Comparison of ENCODE assay signal across 9 mouse cellular contexts in genomic region chr16:33585083-33585460, GRCm38 (mm10).
DNase-seq lines count a peak whose midpoint lies in the region; ATAC-seq and TF ChIP-seq lines count a peak whose summit lies in the region.
"Had no signal": no experiment of that assay in that cellular context is flagged by ENCODE, and none has a peak within 500 bp of the region (broad histone marks: within the 10 kb centered on the region; RNA-seq: fewer than 3 reads in every experiment).

No protein-coding gene starts in this region.

- peak overlapping the region; percentile 94 for H3K27ac ChIP-seq in kidney, postnatal 0 days
- peak overlapping the region; percentile 88 for H3K27ac ChIP-seq in embryonic facial prominence, embryonic 13.5 days
- H3K27ac ChIP-seq in hindbrain, postnatal 0 days, result 0 out of 2 replicates have a peak overlapping the region, but pooled peaks have one; percentile 32

- TF ChIP-seq CTCF in kidney, postnatal 0 days (IDR thresholded peaks at IDR 0.05; ENCODE audit: low read depth), result no peak
- no peak for TF ChIP-seq CTCF in hindbrain, postnatal 0 days (IDR thresholded peaks at IDR 0.05; ENCODE audit: low read depth)

- peaks cover 47% of the 10 kb centered on the region for H3K4me1 ChIP-seq in kidney, postnatal 0 days (replicated peaks; ENCODE audit: insufficient read depth, low read length)
- peaks cover 42% of the 10 kb centered on the region for H3K4me1 ChIP-seq in embryonic facial prominence, embryonic 13.5 days
- H3K4me1 ChIP-seq in hindbrain, postnatal 0 days (ENCODE audit: insufficient read depth, low read length), result peaks cover 21% of the 10 kb centered on the region

- DNase-seq in kidney, postnatal 0 days (ENCODE audit: low spot score), result no peak
- no peak for DNase-seq in kidney, postnatal 36 days
- DNase-seq in hindbrain, postnatal 0 days (ENCODE audit: low spot score), result no peak
- no peak for DNase-seq in left cerebral cortex, adult 11 months (ENCODE audit: low spot score)
- no peak for DNase-seq in adrenal gland, adult 18-20 months (ENCODE audit: low spot score in 2 of 2)
- no peak for DNase-seq in spleen, postnatal 4 days (ENCODE audit: low spot score in 2 of 2)
- DNase-seq: right cerebral cortex, postnatal 14 days had no signal

- H3K9ac ChIP-seq in kidney, postnatal 0 days (ENCODE audit: low read depth, low read length), result no peak overlapping the region
- H3K9ac ChIP-seq in embryonic facial prominence, embryonic 13.5 days, result peak overlapping the region; percentile 57; the same call in 1 of the 2 replicates
- no peak overlapping the region for H3K9ac ChIP-seq in hindbrain, postnatal 0 days (replicated peaks; ENCODE audit: low read length)

- no peak overlapping the region for H3K4me2 ChIP-seq in kidney, postnatal 0 days (ENCODE audit: low read length)
- H3K4me2 ChIP-seq in embryonic facial prominence, embryonic 13.5 days, result peak overlapping the region; percentile 57; the same call in 1 of the 2 replicates
- H3K4me2 ChIP-seq in hindbrain, postnatal 0 days (ENCODE audit: low read depth, low read length), result no peak overlapping the region
- peak overlapping the region; percentile 26 for H3K4me2 ChIP-seq in myocyte (ENCODE audit: low read depth)

- no peaks in the 10 kb centered on the region for H3K79me2 ChIP-seq in myocyte (ENCODE audit: control insufficient read depth, insufficient read depth)

- H3K9me3 ChIP-seq in kidney, postnatal 0 days (replicated peaks; ENCODE audit: low read length), result no peaks in the 10 kb centered on the region
- H3K9me3 ChIP-seq in embryonic facial prominence, embryonic 13.5 days, result no peaks in the 10 kb centered on the region
- no peaks in the 10 kb centered on the region for H3K9me3 ChIP-seq in hindbrain, postnatal 0 days (ENCODE audit: low read length)

- H3K27me3 ChIP-seq in kidney, postnatal 0 days (ENCODE audit: insufficient read depth, low read length), result no peaks in the 10 kb centered on the region
- H3K27me3 ChIP-seq in embryonic facial prominence, embryonic 13.5 days, result no peaks in the 10 kb centered on the region
- H3K27me3 ChIP-seq in hindbrain, postnatal 0 days (ENCODE audit: insufficient read depth, low read length), result no peaks in the 10 kb centered on the region
- no peaks in the 10 kb centered on the region for H3K27me3 ChIP-seq in myocyte (ENCODE audit: control insufficient read depth, insufficient read depth, insufficient read length)

- no peak overlapping the region for H3ac ChIP-seq in myocyte (ENCODE audit: control insufficient read depth, insufficient read length)

- no peak for TF ChIP-seq POLR2A in myocyte (IDR thresholded peaks at IDR 0.05; ENCODE audit: insufficient read length, low read depth)

- 24% methylated on average over 4 of the region's 4 CpGs for WGBS in kidney, postnatal 0 days
- 19% methylated on average over 4 of the region's 4 CpGs for WGBS in embryonic facial prominence, embryonic 13.5 days
- 21% methylated on average over 4 of the region's 4 CpGs for WGBS in hindbrain, postnatal 0 days

- H3K4me3 ChIP-seq in kidney, postnatal 0 days (replicated peaks; ENCODE audit: low read depth, low read length), result no peak overlapping the region
- no peak overlapping the region for H3K4me3 ChIP-seq in embryonic facial prominence, embryonic 13.5 days
- no peak overlapping the region for H3K4me3 ChIP-seq in hindbrain, postnatal 0 days (ENCODE audit: low read length)
- H3K4me3 ChIP-seq in myocyte, result no peak overlapping the region

- ATAC-seq in kidney, postnatal 0 days (replicated peaks; ENCODE audit: low FRiP score, low read depth), result no peak
- no peak for ATAC-seq in embryonic facial prominence, embryonic 13.5 days (ENCODE audit: insufficient number of reproducible peaks, insufficient read depth, low FRiP score, low TSS enrichment, low read depth)
- no peak for ATAC-seq in hindbrain, postnatal 0 days

- no peaks in the 10 kb centered on the region for H3K36me3 ChIP-seq in kidney, postnatal 0 days (ENCODE audit: insufficient read depth, low read length)
- H3K36me3 ChIP-seq in embryonic facial prominence, embryonic 13.5 days, result no peaks in the 10 kb centered on the region
- no peaks in the 10 kb centered on the region for H3K36me3 ChIP-seq in hindbrain, postnatal 0 days (ENCODE audit: insufficient read depth, low read length)
- no peaks in the 10 kb centered on the region for H3K36me3 ChIP-seq in myocyte (ENCODE audit: control insufficient read depth, insufficient read depth)

TF ChIP-seq in myocyte, 11 proteins besides CTCF, POLR2A, EP300 and RAD21:
- TF ChIP-seq CEBPB (IDR thresholded peaks at IDR 0.05; ENCODE audit: insufficient read depth, poor library complexity, severe bottlenecking), result no peak
- no peak for TF ChIP-seq TCF3 (IDR thresholded peaks at IDR 0.05; ENCODE audit: insufficient read length, low read depth)

Comparison
In these comparisons a context has a peak if more than half of its experiments do, and no peak if none do; other contexts are left out.
1. H3K27ac ChIP-seq: peak in every context shown above with its lines; median percentile 94 in kidney, postnatal 0 days; 88 in embryonic facial prominence, embryonic 13.5 days; 32 in hindbrain, postnatal 0 days.
2. H3K4me2 ChIP-seq: peak in embryonic facial prominence, embryonic 13.5 days (single experiment) and myocyte (single experiment); none in kidney, postnatal 0 days (single experiment) and hindbrain, postnatal 0 days (single experiment).